Mouse (Mus musculus) midbrain, embryonic 14.5 days (tissue): ENCODE results near the gene Flad1. TPM values are rescaled to one million over a fixed set of nuclear protein-coding genes. Genes with fewer than 3 reads are reported as not detected.

ENCODE experiments used
- ATAC-seq: fragments of 200-750 bp; cut with Nextera tagmentation; 2 replicates; pipeline ENCODE4 v1.8.0; 2017; ENCODE audit warnings: moderate number of reproducible peaks, moderate library complexity; ENCODE audit not compliant: low FRiP score, low TSS enrichment
- DNase-seq: peaks from one replicate; pipeline ENCODE4 v3.0.0-alpha.2; 2015
- H3K27ac ChIP-seq: fragments of 300-500 bp; sonication (generic); replicated peaks from 2 replicates; pipeline ENCODE4 v1.5.1; 2014; ENCODE audit warnings: mild to moderate bottlenecking, low read depth, low read length, moderate library complexity
- H3K27me3 ChIP-seq: fragments of 300-500 bp; sonication (generic); 2 replicates; pipeline ENCODE4 v1.6.1; 2014; ENCODE audit warnings: low read length, control low read depth, mixed read lengths; ENCODE audit not compliant: control insufficient read depth, insufficient read depth
- H3K36me3 ChIP-seq: fragments of 300-500 bp; sonication (generic); 2 replicates; pipeline ENCODE4 v1.6.1; 2014; ENCODE audit warnings: low read length, control low read depth; ENCODE audit not compliant: control insufficient read depth, insufficient read depth
- H3K4me1 ChIP-seq: fragments of 300-500 bp; sonication (generic); 2 replicates; pipeline ENCODE4 v1.6.1; 2014; ENCODE audit warnings: mild to moderate bottlenecking, antibody characterized with exemption, low read length, control low read depth; ENCODE audit not compliant: control insufficient read depth, insufficient read depth
- H3K4me2 ChIP-seq: fragments of 300-500 bp; sonication (generic); 2 replicates; pipeline ENCODE4 v1.6.1; 2014; ENCODE audit warnings: mild to moderate bottlenecking, low read length, moderate library complexity
- H3K4me3 ChIP-seq: fragments of 300-500 bp; sonication (generic); replicated peaks from 2 replicates; pipeline ENCODE4 v1.5.1; 2014; ENCODE audit warnings: low read depth, low read length
- H3K9ac ChIP-seq: fragments of 300-500 bp; sonication (generic); replicated peaks from 2 replicates; pipeline ENCODE4 v1.6.1; 2014; ENCODE audit warnings: mild to moderate bottlenecking, low read length, moderate library complexity
- H3K9me3 ChIP-seq: fragments of 300-500 bp; sonication (generic); 2 replicates; pipeline ENCODE4 v1.6.1; 2016; ENCODE audit warnings: low read length, control low read depth, mixed read lengths; ENCODE audit not compliant: control insufficient read depth
- WGBS: fragments of 180-500 bp; shearing (Covaris S2); extraction: QIAGEN DNeasy Blood & Tissue Kit; methylation state at CpG from one replicate; pipeline ENCODE4 v1.1.7; 2014; 5-methylcytosine and 5-hydroxymethylcytosine counted together
- polyA plus RNA-seq: library from polyadenylated mRNA; unstranded; fragments of >200 nt; fragmentation: Nextera tagmentation; extraction: Ambion mirVana; gene quantifications from 2 replicates; pipeline ENCODE4 v1.2.1, GENCODE M21; 2014

The Flad1 gene
- polyA plus RNA-seq, 1 experiment from 2014 or later = 34.9 TPM

- 64% methylated on average over 5 of the region's 5 CpGs for WGBS
- Histone ChIP-seq H3K9me3 (no peaks in the 10 kb centered on the region), H3K4me3 (no peak overlapping the region), H3K27ac (no peak overlapping the region), H3K9ac (no peak overlapping the region), H3K4me2 (no peak overlapping the region), H3K4me1 (peaks cover 33% of the 10 kb centered on the region), H3K27me3 (0 out of 2 replicates have a peak, but pooled peaks cover 3% of the 10 kb centered on the region), H3K36me3 (no peaks in the 10 kb centered on the region)
- peak; percentile 31 for DNase-seq
- ATAC-seq = no peak
Observed at GRCm38 (mm10) chr3:89390111-89390515, 21.6 kb downstream of the Flad1 start.

GRCm38 (mm10) chr3:89388901-89389740, 22.5 kb downstream of the Flad1 start:
- H3K36me3 ChIP-seq = no peaks in the 10 kb centered on the region
- peak; percentile 79 for DNase-seq
- no peak overlapping the region for H3K4me2 ChIP-seq
- peaks cover 24% of the 10 kb centered on the region for H3K4me1 ChIP-seq
- no peaks in the 10 kb centered on the region for H3K27me3 ChIP-seq
- no peaks in the 10 kb centered on the region for H3K9me3 ChIP-seq
- WGBS = 59% methylated on average over 6 of the region's 6 CpGs
- no peak for ATAC-seq
- H3K4me3 ChIP-seq = no peak overlapping the region
- no peak overlapping the region for H3K9ac ChIP-seq
- no peak overlapping the region for H3K27ac ChIP-seq

- Histone ChIP-seq H3K4me1 (peaks cover 24% of the 10 kb centered on the region), H3K4me3 (no peak overlapping the region), H3K9ac (no peak overlapping the region), H3K27me3 (no peaks in the 10 kb centered on the region), H3K27ac (no peak overlapping the region), H3K9me3 (no peaks in the 10 kb centered on the region), H3K4me2 (no peak overlapping the region), H3K36me3 (no peaks in the 10 kb centered on the region)
- ATAC-seq (no peak), DNase-seq (peak; percentile 24)
- 75% methylated on average over 11 of the region's 11 CpGs for WGBS
Observed at GRCm38 (mm10) chr3:89388134-89388881, 23.4 kb downstream of the Flad1 start.

- Histone ChIP-seq H3K4me3 (no peak overlapping the region), H3K27ac (no peak overlapping the region), H3K4me1 (peaks cover 20% of the 10 kb centered on the region), H3K4me2 (no peak overlapping the region), H3K9ac (no peak overlapping the region), H3K27me3 (no peaks in the 10 kb centered on the region), H3K9me3 (no peaks in the 10 kb centered on the region), H3K36me3 (no peaks in the 10 kb centered on the region)
- no peak for DNase-seq
- WGBS = 77% methylated on average over 9 of the region's 11 CpGs
- ATAC-seq = no peak
Observed at GRCm38 (mm10) chr3:89387632-89388031, 24.0 kb downstream of the Flad1 start.

GRCm38 (mm10) chr3:89386438-89387420, 24.9 kb downstream of the Flad1 start:
- Histone ChIP-seq H3K4me1 (peaks cover 11% of the 10 kb centered on the region), H3K4me2 (no peak overlapping the region), H3K27ac (no peak overlapping the region), H3K4me3 (no peak overlapping the region), H3K27me3 (no peaks in the 10 kb centered on the region), H3K9me3 (no peaks in the 10 kb centered on the region), H3K36me3 (no peaks in the 10 kb centered on the region), H3K9ac (no peak overlapping the region)
- no peak for ATAC-seq
- DNase-seq = no peak
- 56% methylated on average over 17 of the region's 17 CpGs for WGBS

- WGBS = 50% methylated on average over 11 of the region's 11 CpGs
- ATAC-seq (no peak), DNase-seq (no peak)
- H3K9ac ChIP-seq = no peak overlapping the region
- no peaks in the 10 kb centered on the region for H3K27me3 ChIP-seq
- no peaks in the 10 kb centered on the region for H3K4me1 ChIP-seq
- no peak overlapping the region for H3K4me3 ChIP-seq
- no peaks in the 10 kb centered on the region for H3K36me3 ChIP-seq
- no peak overlapping the region for H3K27ac ChIP-seq
- H3K4me2 ChIP-seq = no peak overlapping the region
- no peaks in the 10 kb centered on the region for H3K9me3 ChIP-seq
Observed at GRCm38 (mm10) chr3:89385451-89385850, 26.2 kb downstream of the Flad1 start.

- H3K4me1 ChIP-seq = no peaks in the 10 kb centered on the region
- DNase-seq = peak; percentile 14
- H3K27ac ChIP-seq = no peak overlapping the region
- H3K27me3 ChIP-seq = no peaks in the 10 kb centered on the region
- ATAC-seq = no peak
- no peak overlapping the region for H3K4me3 ChIP-seq
- H3K9ac ChIP-seq = no peak overlapping the region
- H3K4me2 ChIP-seq = no peak overlapping the region
- WGBS = 47% methylated on average over 12 of the region's 12 CpGs
- H3K9me3 ChIP-seq = no peaks in the 10 kb centered on the region
- H3K36me3 ChIP-seq = no peaks in the 10 kb centered on the region
Observed at GRCm38 (mm10) chr3:89384331-89385076, 27.2 kb downstream of the Flad1 start.
